Mouse (Mus musculus) hindbrain, postnatal 0 days (tissue): ENCODE results near the gene Kcnq2. TPM values are rescaled to one million over a fixed set of nuclear protein-coding genes. Genes with fewer than 3 reads are reported as not detected.

Experiments
- ATAC-seq: fragments of 200-750 bp; cut with Nextera tagmentation; 2 replicates; pipeline ENCODE4 v1.8.0; 2017; ENCODE audit warnings: mild to moderate bottlenecking, moderate TSS enrichment, moderate library complexity
- DNase-seq: peaks from one replicate; pipeline ENCODE4 v3.0.0-alpha.2; 2015; ENCODE audit warnings: low spot score
- H3K27ac ChIP-seq: fragments of 300-500 bp; sonication (generic); 2 replicates; pipeline ENCODE4 v1.5.1; 2014; ENCODE audit warnings: mild to moderate bottlenecking
- H3K27me3 ChIP-seq: fragments of 300-500 bp; sonication (generic); 2 replicates; pipeline ENCODE4 v1.6.1; 2014; ENCODE audit warnings: low read length, mixed read lengths; ENCODE audit not compliant: insufficient read depth
- H3K36me3 ChIP-seq: fragments of 300-500 bp; sonication (generic); 2 replicates; pipeline ENCODE4 v1.6.1; 2014; ENCODE audit warnings: low read length, mixed read lengths; ENCODE audit not compliant: insufficient read depth
- H3K4me1 ChIP-seq: fragments of 300-500 bp; sonication (generic); 2 replicates; pipeline ENCODE4 v1.6.1; 2014; ENCODE audit warnings: antibody characterized with exemption, low read length, mixed read lengths; ENCODE audit not compliant: insufficient read depth
- H3K4me2 ChIP-seq: fragments of 300-500 bp; sonication (generic); 2 replicates; pipeline ENCODE4 v1.6.1; 2014; ENCODE audit warnings: low read depth, mild to moderate bottlenecking, low read length, moderate library complexity, mixed read lengths
- H3K4me3 ChIP-seq: fragments of 300-500 bp; sonication (generic); 2 replicates; pipeline ENCODE4 v1.5.1; 2014; ENCODE audit warnings: low read length
- H3K9ac ChIP-seq: fragments of 300-500 bp; sonication (generic); replicated peaks from 2 replicates; pipeline ENCODE4 v1.6.1; 2014; ENCODE audit warnings: mild to moderate bottlenecking, low read length, moderate library complexity, mixed read lengths
- H3K9me3 ChIP-seq: fragments of 300-500 bp; sonication (generic); 2 replicates; pipeline ENCODE4 v1.6.1; 2016; ENCODE audit warnings: low read length, mixed read lengths
- CTCF ChIP-seq: IDR thresholded peaks from 2 replicates; pipeline ENCODE4 v1.5.1; 2016; ENCODE audit warnings: antibody characterized with exemption, control low read depth, low read depth
- WGBS: fragments of 180-500 bp; shearing (Covaris S2); extraction: QIAGEN DNeasy Blood & Tissue Kit; methylation state at CpG from one replicate; pipeline ENCODE4 v1.1.7; 2014; 5-methylcytosine and 5-hydroxymethylcytosine counted together
- polyA plus RNA-seq: library from polyadenylated mRNA; unstranded; fragments of >200 nt; fragmentation: Nextera tagmentation; extraction: Ambion mirVana; gene quantifications from 2 replicates; pipeline ENCODE4 v1.2.1, GENCODE M21; 2015
- total RNA-seq: library from RNA; depleted of rRNA; stranded (reverse); fragments of >200 nt; gene quantifications from 2 replicates; pipeline ENCODE4 v1.2.3, GENCODE M21; 2014

Kcnq2 gene
- total and polyA plus RNA-seq, 2 experiments from 2014 or later = 34.6 to 142 TPM

DNA sequence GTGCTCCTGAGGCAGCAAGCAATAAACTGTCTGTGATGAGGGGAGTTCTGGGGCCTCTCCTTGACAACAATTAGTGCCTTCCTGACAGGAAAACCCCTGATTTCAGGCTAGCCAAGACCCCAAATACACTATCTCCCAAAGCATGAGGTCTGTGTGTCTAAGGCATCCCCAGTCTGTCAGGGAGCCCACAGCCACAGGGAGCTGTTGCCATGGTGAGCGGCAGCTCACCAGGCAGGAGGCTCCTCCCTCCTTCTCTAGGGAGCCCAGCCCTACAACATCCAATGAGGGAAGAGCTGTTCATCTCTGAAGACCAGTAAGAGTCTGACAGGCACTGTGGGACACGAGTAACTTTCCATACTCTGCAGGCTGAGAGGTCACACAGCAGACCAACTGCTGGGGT, 24.7 kb upstream of the Kcnq2 start:
- Histone ChIP-seq H3K4me1 (peaks cover 31% of the 10 kb centered on the region), H3K9me3 (no peaks in the 10 kb centered on the region), H3K9ac (0 out of 2 replicates have a peak overlapping the region, but pooled peaks have one; percentile 17), H3K4me3 (no peak overlapping the region), H3K27me3 (no peaks in the 10 kb centered on the region), H3K27ac (peak overlapping the region; percentile 80), H3K36me3 (no peaks in the 10 kb centered on the region), H3K4me2 (no peak overlapping the region)
- no peak for TF ChIP-seq CTCF
- 2% methylated on average over 2 of the region's 2 CpGs for WGBS
- peak; percentile 76 for DNase-seq
- peak; percentile 71 for ATAC-seq

DNA sequence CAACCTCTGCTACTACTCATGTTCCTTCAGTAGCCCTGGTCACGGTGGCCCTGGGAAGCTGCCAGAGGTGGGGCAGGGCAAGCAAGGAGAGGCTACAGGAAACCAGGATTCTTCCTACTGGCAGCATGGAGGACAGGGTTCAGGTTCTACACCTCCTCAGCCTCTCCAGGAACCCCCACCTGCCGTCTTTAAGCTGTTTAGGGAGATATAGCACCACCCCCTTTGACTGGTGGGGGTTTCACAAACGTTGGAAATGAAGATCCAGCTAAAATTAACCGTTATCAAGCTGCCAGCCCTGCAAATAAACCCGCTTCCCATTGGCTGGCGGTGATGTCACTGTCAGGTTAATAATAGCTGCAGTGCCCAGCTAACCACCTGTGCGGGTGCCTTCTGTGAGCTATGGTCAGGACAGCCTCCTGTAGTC, 24.0 kb upstream of the Kcnq2 start:
- Histone ChIP-seq H3K4me2 (no peak overlapping the region), H3K4me3 (no peak overlapping the region), H3K4me1 (peaks cover 32% of the 10 kb centered on the region), H3K36me3 (no peaks in the 10 kb centered on the region), H3K9ac (no peak overlapping the region), H3K27me3 (no peaks in the 10 kb centered on the region), H3K9me3 (no peaks in the 10 kb centered on the region), H3K27ac (peak overlapping the region; percentile 80)
- no peak for TF ChIP-seq CTCF
- ATAC-seq = peak; percentile 30; the same call in 1 of the 2 replicates
- 48% methylated on average over 7 of the region's 7 CpGs for WGBS
- peak; percentile 62 for DNase-seq

DNA sequence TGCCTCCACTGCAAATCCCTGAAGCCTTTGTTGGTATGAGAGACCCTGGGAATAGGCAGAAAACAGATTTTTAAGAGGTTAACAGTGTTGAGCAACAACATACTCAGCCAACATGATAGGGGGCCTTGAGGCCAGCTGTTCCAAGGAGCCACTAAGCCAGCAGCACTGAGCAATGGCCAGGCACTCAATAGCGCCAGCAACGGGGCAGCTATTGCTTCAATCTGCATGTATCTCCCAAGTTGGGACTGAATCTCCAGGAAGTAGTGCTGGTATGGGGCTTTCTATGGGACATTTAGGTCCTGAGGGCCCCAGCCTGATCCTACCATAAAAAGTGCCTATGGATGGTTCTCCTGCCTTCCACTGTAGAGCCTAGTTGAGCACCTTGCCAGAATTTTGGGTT, 23.4 kb upstream of the Kcnq2 start:
- Histone ChIP-seq H3K27me3 (no peaks in the 10 kb centered on the region), H3K4me2 (no peak overlapping the region), H3K9ac (no peak overlapping the region), H3K36me3 (no peaks in the 10 kb centered on the region), H3K4me1 (peaks cover 32% of the 10 kb centered on the region), H3K9me3 (no peaks in the 10 kb centered on the region), H3K4me3 (no peak overlapping the region), H3K27ac (no peak overlapping the region)
- TF ChIP-seq CTCF = no peak
- DNase-seq = no peak
- 91% methylated on average over 2 of the region's 2 CpGs for WGBS
- no peak for ATAC-seq

DNA sequence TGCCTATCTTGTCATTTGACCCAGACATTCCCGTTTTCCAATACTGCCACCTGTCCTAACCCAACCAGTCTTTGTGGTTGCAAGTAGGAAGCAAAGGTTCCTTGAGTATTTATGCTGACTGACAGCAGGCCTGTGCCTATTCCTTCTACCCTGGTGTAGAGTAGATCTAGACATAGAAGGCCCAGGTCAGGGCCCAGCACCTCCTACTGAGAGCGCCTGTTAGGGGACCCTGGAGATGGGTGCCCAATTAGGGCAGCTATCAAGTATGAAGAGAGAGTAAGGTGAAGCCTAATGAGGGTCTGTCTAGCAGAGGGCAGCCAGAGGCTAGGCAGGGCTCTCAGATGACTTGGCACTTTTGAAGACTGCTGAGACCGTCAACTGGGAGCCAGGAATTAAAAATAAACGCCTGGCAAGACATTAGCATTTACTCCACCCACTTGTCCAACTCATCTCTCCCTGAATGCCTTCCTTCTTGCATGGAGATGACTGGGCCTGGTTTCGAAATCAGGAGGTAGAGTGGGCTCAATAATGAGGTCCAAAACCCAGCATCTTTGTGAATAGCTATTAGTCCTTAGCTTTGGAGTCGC, 22.7 kb upstream of the Kcnq2 start:
- H3K27me3 ChIP-seq = no peaks in the 10 kb centered on the region
- H3K4me2 ChIP-seq = peak overlapping the region; percentile 63
- ATAC-seq = no peak
- no peak for TF ChIP-seq CTCF
- H3K9ac ChIP-seq = no peak overlapping the region
- H3K4me3 ChIP-seq = no peak overlapping the region
- peaks cover 32% of the 10 kb centered on the region for H3K4me1 ChIP-seq
- peak overlapping the region; percentile 87 for H3K27ac ChIP-seq
- 78% methylated on average over 6 of the region's 6 CpGs for WGBS
- peaks cover 6% of the 10 kb centered on the region; the same call in 1 of the 2 replicates for H3K36me3 ChIP-seq
- DNase-seq = no peak
- H3K9me3 ChIP-seq = no peaks in the 10 kb centered on the region

DNA sequence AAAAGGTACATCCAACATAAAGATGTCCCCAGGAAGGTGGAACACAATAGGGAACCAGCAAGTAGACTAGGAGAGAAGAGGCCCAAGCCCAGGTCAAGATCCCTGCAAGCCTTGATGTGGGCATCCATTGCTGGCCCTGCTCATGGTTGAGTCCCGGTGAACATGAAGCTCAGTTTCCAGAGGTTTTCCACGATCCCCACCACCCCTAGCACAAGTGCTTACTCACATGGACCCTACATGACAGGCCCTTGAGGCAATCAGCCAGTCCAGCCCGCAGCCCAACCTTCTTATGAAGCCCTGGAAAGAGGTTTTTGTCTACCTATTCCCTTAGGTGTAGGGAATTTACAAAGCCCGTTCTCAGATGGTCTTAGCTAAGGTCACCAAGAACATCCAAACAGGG, 22.1 kb upstream of the Kcnq2 start:
- H3K4me1 ChIP-seq = peaks cover 32% of the 10 kb centered on the region
- ATAC-seq = no peak
- no peaks in the 10 kb centered on the region for H3K9me3 ChIP-seq
- peak overlapping the region; percentile 50 for H3K4me3 ChIP-seq
- H3K27ac ChIP-seq = peak overlapping the region; percentile 87
- TF ChIP-seq CTCF = no peak
- peak overlapping the region; percentile 63 for H3K4me2 ChIP-seq
- no peaks in the 10 kb centered on the region for H3K27me3 ChIP-seq
- WGBS = 66% methylated on average over 4 of the region's 4 CpGs
- H3K36me3 ChIP-seq = peaks cover 10% of the 10 kb centered on the region; the same call in 1 of the 2 replicates
- peak overlapping the region; percentile 74 for H3K9ac ChIP-seq
- no peak for DNase-seq

DNA sequence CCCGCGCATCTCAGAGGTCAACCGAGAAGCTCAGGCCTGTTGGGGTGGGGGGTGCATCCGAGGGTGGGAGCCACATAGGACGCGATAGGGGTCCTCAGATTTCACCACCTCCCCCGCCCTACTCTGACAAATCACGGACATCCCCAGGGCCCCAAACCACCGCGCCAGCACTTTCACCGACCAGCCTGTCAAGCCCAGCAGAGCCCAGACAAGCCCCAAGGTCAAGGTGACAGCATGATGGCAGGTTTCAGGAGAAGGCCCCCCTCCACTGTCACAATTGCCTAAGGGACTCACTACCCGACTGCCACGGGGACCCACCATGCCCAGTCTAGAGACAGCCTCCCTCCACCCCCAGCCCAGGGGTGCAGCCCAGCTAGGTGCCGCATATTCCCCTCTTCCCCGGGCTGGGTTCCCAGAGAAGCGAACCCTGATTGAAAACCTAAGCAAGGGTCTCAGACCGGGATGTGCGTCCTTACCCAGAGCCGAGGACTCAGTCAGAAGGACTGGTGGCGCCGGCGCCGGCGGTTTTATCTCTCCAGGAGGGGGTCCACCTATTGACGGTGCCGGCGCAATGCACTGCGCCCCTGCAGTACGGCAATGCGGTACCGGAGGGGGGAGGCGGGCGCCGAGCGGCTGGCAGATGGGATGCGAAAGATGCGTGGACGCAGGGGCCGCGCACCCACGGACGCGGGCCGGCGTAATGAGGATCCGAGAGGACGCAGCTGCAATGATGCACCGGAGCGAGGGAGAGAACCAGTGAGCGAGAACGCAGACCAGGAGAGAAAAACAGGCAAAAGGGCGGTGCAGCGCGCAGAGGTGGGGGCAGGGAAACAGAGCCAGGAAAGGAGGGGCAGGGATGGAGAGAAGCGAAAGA, 21.4 kb upstream of the Kcnq2 start, which contains the start of gene Eef1a2:
TSS of gene Eef1a2 (minus strand) at position 767 of the 874 bp plus-strand sequence.
- 3% methylated on average over 55 of the region's 55 CpGs for WGBS
- Histone ChIP-seq H3K4me1 (peaks cover 32% of the 10 kb centered on the region), H3K36me3 (peaks cover 10% of the 10 kb centered on the region; the same call in 1 of the 2 replicates)

More for the DNA sequence above, 21.4 kb upstream of the Kcnq2 start, which contains the start of gene Eef1a2:
- H3K27me3 ChIP-seq = no peaks in the 10 kb centered on the region
- peak within 1 kb of the TSS; percentile 87 for H3K27ac ChIP-seq
- peak; percentile 78 for ATAC-seq
- H3K4me3 ChIP-seq = peak within 1 kb of the TSS; percentile 50
- H3K4me2 ChIP-seq = peak within 1 kb of the TSS; percentile 63
- no peaks in the 10 kb centered on the region for H3K9me3 ChIP-seq
- peak; percentile 53 for TF ChIP-seq CTCF
- peak; percentile 87 for DNase-seq
- H3K9ac ChIP-seq = peak within 1 kb of the TSS; percentile 74
